ENCODE assay signal across 8 mouse cellular contexts in the genomic region with DNA sequence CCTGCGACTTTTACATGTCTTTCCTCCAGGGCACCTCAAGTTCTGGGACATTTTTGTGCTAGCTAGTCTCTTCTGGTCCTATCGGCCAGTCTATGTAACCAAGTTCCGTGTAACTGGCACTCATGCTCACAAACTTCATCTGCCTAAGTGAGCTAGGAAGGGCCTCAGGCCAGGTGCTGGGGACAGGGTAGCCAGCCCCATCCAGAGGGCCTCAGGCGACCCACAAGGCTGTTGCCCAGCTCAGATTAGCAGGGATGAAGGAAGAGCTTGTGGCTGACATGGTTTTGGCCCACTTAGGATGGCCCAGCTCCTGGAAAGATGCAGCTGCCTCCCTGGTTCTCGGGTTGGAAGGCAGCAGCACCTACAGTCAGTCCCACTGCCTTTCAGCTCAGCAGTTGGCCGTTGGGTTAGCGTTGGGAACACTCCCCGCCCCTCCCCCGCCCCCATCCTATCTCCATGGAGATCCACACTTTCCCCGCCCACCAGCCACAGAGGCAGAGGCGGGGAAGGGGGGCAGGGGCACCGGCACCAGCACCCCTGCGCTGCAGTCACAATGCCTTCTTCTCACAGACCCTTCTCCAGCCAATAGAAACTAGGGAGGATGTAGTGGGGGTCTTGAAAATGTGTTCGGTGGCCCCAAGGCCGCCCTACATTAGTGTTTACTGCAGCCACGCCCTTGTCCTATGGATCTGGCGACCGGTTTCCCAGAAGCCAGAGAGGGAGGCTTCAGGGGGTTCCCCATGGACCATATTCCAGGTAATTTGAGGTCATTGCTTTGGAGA. TPM values are rescaled to one million over a fixed set of nuclear protein-coding genes. Genes with fewer than 3 reads are reported as not detected.
DNase-seq lines count a peak whose midpoint lies in the region; ATAC-seq lines count a peak whose summit lies in the region.

No protein-coding gene starts in this region.

- peak overlapping the region; percentile 65 for H3K4me2 ChIP-seq in kidney, embryonic 15.5 days
- peak overlapping the region; percentile 57 for H3K4me2 ChIP-seq in midbrain, embryonic 13.5 days (replicated peaks)

- WGBS in kidney, embryonic 15.5 days, result 9% methylated on average over 17 of the region's 18 CpGs
- WGBS in midbrain, embryonic 13.5 days, result 5% methylated on average over 18 of the region's 18 CpGs

- H3K36me3 ChIP-seq in kidney, embryonic 15.5 days, result peaks cover 19% of the 10 kb centered on the region
- H3K36me3 ChIP-seq in midbrain, embryonic 13.5 days, result peaks cover 11% of the 10 kb centered on the region

- H3K9ac ChIP-seq in kidney, embryonic 15.5 days, result peak overlapping the region; percentile 32
- peak overlapping the region; percentile 62 for H3K9ac ChIP-seq in midbrain, embryonic 13.5 days (replicated peaks)

- peaks cover 30% of the 10 kb centered on the region for H3K4me1 ChIP-seq in kidney, embryonic 15.5 days
- peaks cover 37% of the 10 kb centered on the region for H3K4me1 ChIP-seq in midbrain, embryonic 13.5 days (replicated peaks)

- DNase-seq in kidney, adult 18-20 months, result no peak
- peak; percentile 60 for DNase-seq in c-Kit-positive CD71-positive TER-119-positive erythroid progenitor cells, embryonic 14.5 days (ENCODE audit: low spot score)
- peak; percentile 58 to 61 for DNase-seq in frontal cortex, postnatal 10 days (ENCODE audit: low spot score in 2 of 2)
- DNase-seq in left cerebral cortex, postnatal 10 days (ENCODE audit: extremely low spot score in 1 of 2, low spot score in 2 of 2), result peak; percentile 47 to 78
- peak; percentile 53 for DNase-seq in testis, postnatal 10 days (ENCODE audit: low spot score)
- no peak for DNase-seq in cerebellum, adult 18-20 months

- peak overlapping the region; percentile 39 for H3K4me3 ChIP-seq in kidney, embryonic 15.5 days (replicated peaks)
- H3K4me3 ChIP-seq in midbrain, embryonic 13.5 days (replicated peaks), result peak overlapping the region; percentile 31

- H3K27ac ChIP-seq in kidney, embryonic 15.5 days, result peak overlapping the region; percentile 57; the same call in 1 of the 2 replicates
- peak overlapping the region; percentile 91 for H3K27ac ChIP-seq in midbrain, embryonic 13.5 days

- peak; percentile 82 for ATAC-seq in kidney, embryonic 15.5 days (replicated peaks; ENCODE audit: low FRiP score)
- peak; percentile 85 for ATAC-seq in midbrain, embryonic 13.5 days

- no peaks in the 10 kb centered on the region for H3K27me3 ChIP-seq in kidney, embryonic 15.5 days
- no peaks in the 10 kb centered on the region for H3K27me3 ChIP-seq in midbrain, embryonic 13.5 days

- intact Hi-C loops in left cerebral cortex, postnatal 10 days (cut with DNase I), result no loop called here

- H3K9me3 ChIP-seq in kidney, embryonic 15.5 days (replicated peaks), result no peaks in the 10 kb centered on the region
- no peaks in the 10 kb centered on the region for H3K9me3 ChIP-seq in midbrain, embryonic 13.5 days

RNA-seq across cellular contexts. Expression of a gene that starts 12.5 kb away (rescaled TPM):
- 25.8 and 28.0 TPM in 2 replicates for polyA plus RNA-seq in kidney, embryonic 15.5 days (2015; fragmentation: Nextera tagmentation; extraction: Ambion mirVana)
- 10 to 100 TPM; 70.6 to 73.5 TPM for total RNA-seq in left cerebral cortex, postnatal 10 days (2021)
- polyA plus RNA-seq in midbrain, embryonic 13.5 days (2015; fragmentation: Nextera tagmentation; extraction: Ambion mirVana), result 21.0 and 25.5 TPM in 2 replicates

RNA-seq across cellular contexts. Expression of a gene that starts 51.1 kb away (rescaled TPM):
- 212 and 224 TPM in 2 replicates for polyA plus RNA-seq in kidney, embryonic 15.5 days (2015; fragmentation: Nextera tagmentation; extraction: Ambion mirVana)
- total RNA-seq in left cerebral cortex, postnatal 10 days (2021), result 100 to 1,000 TPM; 325 to 332 TPM
- 271 and 287 TPM in 2 replicates for polyA plus RNA-seq in midbrain, embryonic 13.5 days (2015; fragmentation: Nextera tagmentation; extraction: Ambion mirVana)

Comparison
In these comparisons a context has a peak if more than half of its experiments do, and no peak if none do; other contexts are left out.
1. DNase-seq: peak in c-Kit-positive CD71-positive TER-119-positive erythroid progenitor cells, embryonic 14.5 days (single experiment), frontal cortex, postnatal 10 days (2 of 2), left cerebral cortex, postnatal 10 days (2 of 2) and testis, postnatal 10 days (single experiment); none in kidney, adult 18-20 months (single experiment) and cerebellum, adult 18-20 months (0 of 2).